Mouse (Mus musculus): ENCODE measurements around the gene C2.

- no peak for TF ChIP-seq CTCF (IDR thresholded peaks at IDR 0.05; ENCODE audit: low read depth)
- no peak for TF ChIP-seq EP300 (IDR thresholded peaks at IDR 0.05; ENCODE audit: low read depth)
Observed at GRCm38 (mm10) chr17:34858670-34859069, 39.4 kb downstream of the C2 start.
